Mouse (Mus musculus) embryo, embryonic 10.5 days (tissue): ENCODE results near the gene Uchl5.

Source experiments
- DNase-seq: peaks from one replicate; pipeline ENCODE4 v3.0.0-alpha.2; 2015; ENCODE audit warnings: low spot score

The Uchl5 gene

DNA sequence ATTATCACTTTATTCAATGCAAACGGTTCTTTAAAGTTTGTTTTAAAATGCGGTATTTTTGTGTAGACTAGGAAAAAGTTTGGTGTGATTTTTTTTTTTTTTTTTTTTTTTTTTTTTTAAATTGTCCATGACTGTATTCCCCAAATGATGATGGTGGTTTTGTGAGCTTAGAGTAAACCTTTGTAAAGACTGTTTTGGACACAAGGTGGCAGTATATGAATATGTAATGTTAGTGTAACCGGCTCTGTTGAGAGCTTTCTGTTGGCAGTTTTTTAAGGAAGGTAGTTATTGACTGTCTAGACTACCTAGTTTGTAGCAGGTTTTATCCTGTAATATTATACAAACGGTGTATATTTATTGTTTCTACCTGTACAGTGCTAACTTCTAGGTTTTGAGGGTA is 26.5 kb downstream of the Uchl5 start:
- peak; percentile 92 for DNase-seq

- DNase-seq: no peak
Observed at GRCm38 (mm10) chr1:143809062-143809461, 32.0 kb downstream of the Uchl5 start.

GRCm38 (mm10) chr1:143813676-143814360 is 36.7 kb downstream of the Uchl5 start:
- DNase-seq: peak; percentile 83

DNA sequence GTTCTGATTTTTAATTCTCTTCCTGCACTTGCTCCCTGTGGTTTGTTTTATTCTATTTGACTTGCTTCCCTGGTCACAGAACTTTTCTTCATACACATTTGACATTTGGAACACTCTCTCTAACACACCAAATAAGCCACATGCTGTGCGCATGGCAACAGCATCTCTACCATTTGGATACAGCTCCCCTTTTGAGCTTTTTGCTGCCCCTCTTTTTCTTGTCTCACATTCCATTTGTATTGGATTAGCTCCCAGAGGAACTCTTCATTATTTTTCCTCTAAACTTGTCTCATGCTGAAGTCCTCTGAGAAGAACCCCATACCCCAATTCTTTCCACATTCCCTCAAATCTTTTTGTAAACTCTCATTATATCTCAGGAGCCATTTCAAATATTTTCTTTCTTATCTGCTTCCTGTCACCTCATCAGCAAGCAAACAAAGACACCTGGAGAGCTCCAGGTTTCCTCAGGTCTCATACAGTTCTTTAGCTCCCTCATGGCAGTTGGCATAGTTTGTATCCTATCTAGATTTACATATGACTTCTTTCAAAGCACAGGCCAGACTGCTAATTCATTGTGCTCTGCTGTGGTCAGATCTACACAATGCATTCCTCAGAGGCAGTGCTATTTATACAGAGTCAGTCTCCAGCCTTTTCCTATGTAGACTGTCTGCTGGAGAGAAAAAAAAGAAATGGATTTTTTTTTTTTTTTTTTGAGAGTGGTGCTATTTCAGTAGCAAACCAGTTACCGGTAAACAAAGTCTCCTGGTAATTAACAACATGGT is 43.2 kb downstream of the Uchl5 start:
- DNase-seq: peak; percentile 55

GRCm38 (mm10) chr1:143822677-143823076 is 45.6 kb downstream of the Uchl5 start:
- DNase-seq: no peak

- DNase-seq: no peak
Observed at GRCm38 (mm10) chr1:143830713-143831112, 53.6 kb downstream of the Uchl5 start.

GRCm38 (mm10) chr1:143836363-143837182 is 59.5 kb downstream of the Uchl5 start:
- DNase-seq: no peak

GRCm38 (mm10) chr1:143837681-143838080 is 60.6 kb downstream of the Uchl5 start:
- no peak for DNase-seq

- no peak for DNase-seq
Observed at GRCm38 (mm10) chr1:143838896-143839410, 61.9 kb downstream of the Uchl5 start.

DNA sequence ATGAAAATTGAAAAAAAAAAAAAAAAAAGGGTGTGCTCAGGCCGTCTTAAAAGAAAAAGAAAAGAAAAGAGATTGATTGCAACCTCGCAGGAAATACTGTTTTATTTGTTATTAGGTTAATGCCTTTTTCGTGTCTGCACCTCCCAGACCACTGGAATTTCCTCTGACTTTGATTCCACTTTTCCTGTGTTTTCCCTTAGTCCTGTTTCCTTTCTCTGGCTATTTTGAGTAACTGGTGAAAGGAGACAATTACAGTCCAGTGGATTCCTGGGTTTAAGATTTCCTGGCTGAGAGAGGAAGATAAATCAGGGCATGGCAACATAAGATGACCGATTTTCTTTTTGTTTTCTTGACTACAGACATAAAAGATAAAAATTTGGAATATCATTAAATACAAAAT is 75.3 kb downstream of the Uchl5 start:
- no peak for DNase-seq

GRCm38 (mm10) chr1:143852779-143853358 is 75.8 kb downstream of the Uchl5 start:
- DNase-seq: no peak

GRCm38 (mm10) chr1:143853691-143854115 is 76.6 kb downstream of the Uchl5 start:
- no peak for DNase-seq

DNA sequence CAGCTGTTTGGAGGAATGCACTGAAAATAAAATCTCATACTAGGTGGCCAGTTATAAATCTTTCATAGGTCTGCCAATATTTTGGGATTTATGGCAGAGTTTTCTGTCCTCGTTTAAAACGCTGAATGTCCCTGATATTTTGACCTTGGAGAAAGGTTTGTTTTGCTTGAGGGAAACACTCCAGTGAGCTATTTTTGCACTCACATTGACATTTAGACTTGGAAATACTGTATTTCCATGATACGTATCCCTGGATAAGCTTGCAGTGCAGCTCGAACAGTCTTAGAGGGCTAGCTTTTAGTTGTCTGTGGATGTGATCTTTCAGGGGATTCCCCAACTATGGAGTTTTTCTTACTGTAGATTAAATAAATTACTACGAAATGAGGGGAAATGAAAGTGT is 78.6 kb downstream of the Uchl5 start:
- no peak for DNase-seq
